Comparison of ENCODE assay signal across 8 mouse cellular contexts in genomic region chr7:100845412-100845811, GRCm38 (mm10). TPM values are rescaled to one million over a fixed set of nuclear protein-coding genes. Genes with fewer than 3 reads are reported as not detected.
A peak's percentile ranks its signal among the peaks of the same experiment; 100 is the strongest.
DNase-seq lines count a peak whose midpoint lies in the region; ATAC-seq and TF ChIP-seq lines count a peak whose summit lies in the region.

No protein-coding gene starts in this region.

- intact Hi-C loops in gastrocnemius, postnatal 14 days (cut with DNase I; ENCODE audit: low total_unique reads): loop anchor here (5.0 kb wide), 1 partner anchor 42 kb away; no protein-coding TSS in a partner anchor

- H3K4me2 ChIP-seq in heart, embryonic 15.5 days: no peak overlapping the region
- no peak overlapping the region for H3K4me2 ChIP-seq in forebrain, embryonic 13.5 days
- H3K4me2 ChIP-seq in forebrain, postnatal 0 days (ENCODE audit: low read depth): no peak overlapping the region

- H3K9ac ChIP-seq in heart, embryonic 15.5 days: no peak overlapping the region
- H3K9ac ChIP-seq in forebrain, embryonic 13.5 days: no peak overlapping the region
- no peak overlapping the region for H3K9ac ChIP-seq in forebrain, postnatal 0 days

- DNase-seq in gastrocnemius, postnatal 14 days: peak; percentile 40
- no peak for DNase-seq in gastrocnemius, adult 8-10 months (ENCODE audit: low spot score in 2 of 2)
- DNase-seq in layer of hippocampus, adult 9-11 months: peak; percentile 88
- DNase-seq in forebrain, postnatal 0 days: no peak

- H3K27me3 ChIP-seq in heart, embryonic 15.5 days: no peaks in the 10 kb centered on the region
- no peaks in the 10 kb centered on the region for H3K27me3 ChIP-seq in megakaryocyte, embryonic 14.5 days (replicated peaks)
- H3K27me3 ChIP-seq in forebrain, embryonic 13.5 days: no peaks in the 10 kb centered on the region
- H3K27me3 ChIP-seq in forebrain, postnatal 0 days (ENCODE audit: insufficient read depth, low read length): no peaks in the 10 kb centered on the region

- TF ChIP-seq CTCF in forebrain, postnatal 0 days (IDR thresholded peaks at IDR 0.05; ENCODE audit: low read depth): no peak

- WGBS in heart, embryonic 15.5 days: 20% methylated on average over 1 of the region's 1 CpGs
- WGBS in forebrain, embryonic 13.5 days: 66% methylated on average over 1 of the region's 1 CpGs
- 66% methylated on average over 1 of the region's 1 CpGs for WGBS in forebrain, postnatal 0 days

- H3K36me3 ChIP-seq in heart, embryonic 15.5 days: no peaks in the 10 kb centered on the region
- H3K36me3 ChIP-seq in megakaryocyte, embryonic 14.5 days (replicated peaks; ENCODE audit: low read length): peaks cover 61% of the 10 kb centered on the region
- peaks cover 9% of the 10 kb centered on the region for H3K36me3 ChIP-seq in forebrain, embryonic 13.5 days (ENCODE audit: poor library complexity, severe bottlenecking)
- H3K36me3 ChIP-seq in forebrain, postnatal 0 days (ENCODE audit: insufficient read depth): 0 out of 2 replicates have a peak, but pooled peaks cover 3% of the 10 kb centered on the region

- peak overlapping the region; percentile 71 for H3K27ac ChIP-seq in heart, embryonic 15.5 days
- no peak overlapping the region for H3K27ac ChIP-seq in forebrain, embryonic 13.5 days
- H3K27ac ChIP-seq in forebrain, postnatal 0 days (ENCODE audit: low read depth, low read length): no peak overlapping the region

- peaks cover 26% of the 10 kb centered on the region for H3K4me1 ChIP-seq in heart, embryonic 15.5 days (replicated peaks)
- peaks cover 76% of the 10 kb centered on the region for H3K4me1 ChIP-seq in megakaryocyte, embryonic 14.5 days
- 0 out of 2 replicates have a peak, but pooled peaks cover 5% of the 10 kb centered on the region for H3K4me1 ChIP-seq in forebrain, embryonic 13.5 days
- H3K4me1 ChIP-seq in forebrain, postnatal 0 days (ENCODE audit: insufficient read depth): no peaks in the 10 kb centered on the region

- peak; percentile 77 for ATAC-seq in activated CD4-positive, CD25-positive, alpha-beta regulatory T cell, adult 4 months
- ATAC-seq in heart, embryonic 15.5 days (replicated peaks; ENCODE audit: insufficient number of reproducible peaks, insufficient read depth, low FRiP score, low read depth): peak; percentile 72
- no peak for ATAC-seq in forebrain, embryonic 13.5 days
- ATAC-seq in forebrain, postnatal 0 days: no peak

- no peak overlapping the region for H3K4me3 ChIP-seq in heart, embryonic 15.5 days
- H3K4me3 ChIP-seq in megakaryocyte, embryonic 14.5 days (replicated peaks): peak overlapping the region; percentile 76
- no peak overlapping the region for H3K4me3 ChIP-seq in forebrain, embryonic 13.5 days
- no peak overlapping the region for H3K4me3 ChIP-seq in forebrain, postnatal 0 days (ENCODE audit: low read depth, low read length)

- H3K9me3 ChIP-seq in heart, embryonic 15.5 days (replicated peaks): no peaks in the 10 kb centered on the region
- H3K9me3 ChIP-seq in megakaryocyte, embryonic 14.5 days: no peaks in the 10 kb centered on the region
- no peaks in the 10 kb centered on the region for H3K9me3 ChIP-seq in forebrain, embryonic 13.5 days (replicated peaks)
- no peaks in the 10 kb centered on the region for H3K9me3 ChIP-seq in forebrain, postnatal 0 days (ENCODE audit: low read length)

RNA-seq across cellular contexts. Expression of gene Relt, which starts 17.8 kb away (rescaled TPM):
- 10 to 100 TPM in 1 of 2 experiments, 1 to 10 TPM in 1; 5.4 to 16.3 TPM for total RNA-seq in gastrocnemius, postnatal 14 days (2021)
- 10 to 100 TPM; 10.5 to 22.2 (median 13.8) TPM for total RNA-seq in gastrocnemius, adult 8-10 months (2022)
- polyA plus RNA-seq in activated CD4-positive, CD25-positive, alpha-beta regulatory T cell, adult 4 months (2017; shearing (Covaris generic)): 10 to 100 TPM; 14.5 to 16.3 TPM
- polyA plus RNA-seq in heart, embryonic 15.5 days (2015; fragmentation: Nextera tagmentation; extraction: Ambion mirVana): 2.5 and 4.9 TPM in 2 replicates
- 15.0 and 15.3 TPM in 2 replicates for polyA plus RNA-seq in megakaryocyte, embryonic 14.5 days (2012; ENCODE audit: insufficient read depth, low replicate concordance)
- 2.4 and 3.1 TPM in 2 replicates for polyA plus RNA-seq in forebrain, embryonic 13.5 days (2015; fragmentation: Nextera tagmentation; extraction: Ambion mirVana)
- 7.5 and 8.3 TPM in 2 replicates for total RNA-seq in forebrain, postnatal 0 days (2014; rRNA removed)
- polyA plus RNA-seq in forebrain, postnatal 0 days (2015; fragmentation: Nextera tagmentation; extraction: Ambion mirVana): 4.4 and 5.1 TPM in 2 replicates

Comparison
In these comparisons a context has a peak if more than half of its experiments do, and no peak if none do; other contexts are left out.
1. DNase-seq: peak in gastrocnemius, postnatal 14 days (single experiment) and layer of hippocampus, adult 9-11 months (single experiment); none in gastrocnemius, adult 8-10 months (0 of 2) and forebrain, postnatal 0 days (single experiment).
2. ATAC-seq: peak in activated CD4-positive, CD25-positive, alpha-beta regulatory T cell, adult 4 months (single experiment) and heart, embryonic 15.5 days (single experiment); none in forebrain, embryonic 13.5 days (single experiment) and forebrain, postnatal 0 days (single experiment).